Mouse (Mus musculus) right cerebral cortex, postnatal 36 days (tissue): Measurements from ENCODE around the gene Lamc1.

Experiments
- DNase-seq, 2 experiments: peaks; one replicate each; pipeline ENCODE4 v3.0.0; 2022; ENCODE audit warnings: low spot score in 2 of 2, mixed read lengths in 1 of 2

Gene Lamc1

GRCm38 (mm10) chr1:153191943-153192329 lies 140.7 kb downstream of the Lamc1 start:
- DNase-seq, result no peak

- no peak for DNase-seq
These were observed 141.2 kb downstream of the Lamc1 start for GRCm38 (mm10) chr1:153191237-153191942.

- no peak for DNase-seq
These were observed 144.5 kb downstream of the Lamc1 start for GRCm38 (mm10) chr1:153188081-153188480.

- DNase-seq, result no peak
These were observed 146.5 kb downstream of the Lamc1 start, which contains the start of gene Lamc2 for GRCm38 (mm10) chr1:153185828-153186803. Gene Lamc2 (minus strand): TSS chr1:153186447.

GRCm38 (mm10) chr1:153180586-153181289 lies 151.8 kb downstream of the Lamc1 start:
- DNase-seq, result peak; percentile 50 to 76

GRCm38 (mm10) chr1:153180160-153180559 lies 152.4 kb downstream of the Lamc1 start:
- no peak for DNase-seq

- DNase-seq, result no peak
These were observed 157.8 kb downstream of the Lamc1 start for GRCm38 (mm10) chr1:153174801-153175200.

GRCm38 (mm10) chr1:153173276-153173675 lies 159.3 kb downstream of the Lamc1 start:
- DNase-seq, result no peak

- DNase-seq, result no peak
These were observed 160.3 kb downstream of the Lamc1 start for GRCm38 (mm10) chr1:153172291-153172731.

GRCm38 (mm10) chr1:153171011-153171410 lies 161.6 kb downstream of the Lamc1 start:
- no peak for DNase-seq
